Mouse (Mus musculus) urinary bladder, postnatal 36 days (tissue): Measurements from ENCODE around the gene Vmn1r119.
"Not testable (repeated sequence)": the region's sequence is repeated elsewhere in the genome, so short reads cannot be mapped to it uniquely, and the experiment has no call there.

Source experiments
- DNase-seq, 2 experiments: peaks; one replicate each; pipeline ENCODE4 v3.0.0; 2022; ENCODE audit warnings: low spot score in 2 of 2, mixed read lengths in 1 of 2

The Vmn1r119 gene

DNA sequence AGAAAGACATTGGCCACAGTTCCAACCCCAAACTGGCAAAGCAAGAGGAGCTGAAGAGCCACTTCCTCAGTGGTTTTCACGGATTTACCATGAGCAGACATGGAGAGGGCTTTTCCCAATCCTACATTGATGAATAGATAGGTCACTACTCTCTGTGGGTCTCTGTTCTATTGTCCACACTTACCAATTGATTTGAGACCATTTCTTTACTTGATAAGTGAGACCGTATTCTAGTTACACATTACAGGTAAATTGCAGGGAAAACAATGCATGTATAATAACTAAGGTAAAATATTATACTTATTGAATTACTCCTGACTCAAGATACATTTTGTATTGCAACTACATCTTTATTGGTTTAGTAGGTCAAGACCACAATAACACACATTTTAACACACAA is at the start of gene Vmn1r119:
Gene Vmn1r119 (minus strand): TSS at position 101 of the 400 bp plus-strand sequence.
- not testable (repeated sequence) for DNase-seq

DNA sequence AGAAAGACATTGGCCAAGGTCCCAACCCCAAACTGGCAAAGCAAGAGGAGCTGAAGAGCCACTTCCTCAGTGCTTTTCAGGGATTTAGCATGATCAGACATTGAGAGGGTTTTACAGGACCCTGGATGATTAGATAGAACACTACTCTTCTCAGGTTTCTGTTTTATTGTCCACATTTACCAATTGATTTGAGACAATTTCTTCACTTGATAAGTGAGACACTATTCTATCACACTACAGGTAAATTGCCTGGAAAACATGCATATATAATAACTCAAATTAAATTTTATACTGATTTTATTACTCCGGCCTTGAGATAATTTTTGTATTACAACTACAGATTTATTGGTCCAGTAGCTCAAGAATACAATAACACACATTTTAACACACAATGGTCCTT is 41.4 kb upstream of the Vmn1r119 start, which contains the start of gene Vmn1r120:
Gene Vmn1r120 (minus strand): TSS at position 101 of the 400 bp plus-strand sequence.
- not testable (repeated sequence) for DNase-seq
